Mouse (Mus musculus): ENCODE measurements around the gene R3hcc1l.

GRCm38 (mm10) chr19:42591534-42591933, 73.0 kb downstream of the R3hcc1l start:
- TF ChIP-seq POLR2A (IDR thresholded peaks at IDR 0.05; ENCODE audit: insufficient read depth, low read depth, low read length), result no peak
- TF ChIP-seq CTCF (IDR thresholded peaks at IDR 0.05; ENCODE audit: insufficient read depth, low read depth, low read length), result no peak

Measured in olfactory bulb, adult 2 months (tissue).